Mouse (Mus musculus): Measurements from ENCODE around the gene Cel. TPM values are rescaled to one million over a fixed set of nuclear protein-coding genes. Genes with fewer than 3 reads are reported as not detected.

Cel gene
- polyA plus RNA-seq, 1 experiment from 2014 or later: 0.14 TPM

DNA sequence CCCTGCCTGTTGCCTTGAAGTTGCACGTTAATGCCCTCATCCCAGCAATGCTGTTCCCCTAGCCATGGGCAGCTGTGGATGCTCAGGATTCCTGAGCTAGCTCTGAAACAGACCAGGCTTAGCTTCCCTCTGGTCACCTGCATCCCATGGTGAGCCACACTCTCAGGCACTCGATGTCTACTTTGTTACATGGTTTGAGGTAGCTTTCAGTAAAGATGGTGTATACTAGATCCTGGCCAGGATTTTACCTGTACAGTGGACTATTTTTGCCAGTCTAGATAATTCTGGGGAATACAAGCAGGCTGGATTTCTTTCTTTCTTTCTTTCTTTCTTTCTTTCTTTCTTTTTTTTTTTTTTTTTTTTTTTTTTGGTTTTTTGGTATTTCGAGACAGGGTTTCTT is 57.4 kb downstream of the Cel start, which contains the start of gene Gm10134:
Gene Gm10134 (plus strand): TSS at position 301 of the 400 bp plus-strand sequence.
- Histone ChIP-seq H3K27me3 (0 out of 2 replicates have a peak, but pooled peaks cover 4% of the 10 kb centered on the region), H3K4me3 (no peak within 1 kb of the TSS), H3K4me1 (replicated peaks) (no peaks in the 10 kb centered on the region), H3K27ac (replicated peaks) (no peak within 1 kb of the TSS), H3K9ac (no peak within 1 kb of the TSS), H3K36me3 (no peaks in the 10 kb centered on the region), H3K4me2 (no peak within 1 kb of the TSS), H3K9me3 (no peaks in the 10 kb centered on the region)
- WGBS: 88% methylated on average over 3 of the region's 3 CpGs
- ATAC-seq (ENCODE audit: low FRiP score, low read depth): no peak

Small RNA genes within 50 kb of the gene (microRNA-seq; reads per million reads assigned to microRNA genes)
- gene Gm22824: not detected

Other genes with a start within 250 kb of the Cel start
- gene Ppp1r26, start 116.6 kb downstream of the Cel start, polyA plus RNA-seq (2015; fragmentation: Nextera tagmentation; extraction: Ambion mirVana): 16.3 and 17.4 TPM in 2 replicates
- gene 1700007K13Rik, start 97.1 kb downstream of the Cel start, polyA plus RNA-seq (2015; fragmentation: Nextera tagmentation; extraction: Ambion mirVana): 2.8 and 3.6 TPM in 2 replicates
- 49.2 and 51.0 TPM in 2 replicates for gene Mrps2, start 95.3 kb downstream of the Cel start, polyA plus RNA-seq (2015; fragmentation: Nextera tagmentation; extraction: Ambion mirVana)
- gene Gbgt1, start 66.5 kb downstream of the Cel start, polyA plus RNA-seq (2015; fragmentation: Nextera tagmentation; extraction: Ambion mirVana): 1.1 and 2.2 TPM in 2 replicates
- gene Gm10134, start 57.3 kb downstream of the Cel start, polyA plus RNA-seq (2015; fragmentation: Nextera tagmentation; extraction: Ambion mirVana): 2.6 and 2.7 TPM in 2 replicates
- 90.6 and 93.2 TPM in 2 replicates for gene Ralgds, start 50.3 kb downstream of the Cel start, polyA plus RNA-seq (2015; fragmentation: Nextera tagmentation; extraction: Ambion mirVana)
- 41.6 and 42.8 TPM in 2 replicates for gene Gtf3c5, start 20.3 kb upstream of the Cel start, polyA plus RNA-seq (2015; fragmentation: Nextera tagmentation; extraction: Ambion mirVana)
- 0.33 and 0.36 TPM in 2 replicates for gene Gfi1b, start 58.6 kb upstream of the Cel start, polyA plus RNA-seq (2015; fragmentation: Nextera tagmentation; extraction: Ambion mirVana)
- gene Tsc1, start 77.8 kb upstream of the Cel start, polyA plus RNA-seq (2015; fragmentation: Nextera tagmentation; extraction: Ambion mirVana): 31.7 and 32.4 TPM in 2 replicates
- 2.8 and 3.9 TPM in 2 replicates for gene Spaca9, start 136.3 kb upstream of the Cel start, polyA plus RNA-seq (2015; fragmentation: Nextera tagmentation; extraction: Ambion mirVana)
- gene Ak8, start 136.8 kb upstream of the Cel start, polyA plus RNA-seq (2015; fragmentation: Nextera tagmentation; extraction: Ambion mirVana): 1.9 and 2.1 TPM in 2 replicates

All from hindbrain, embryonic 15.5 days (tissue).